Mouse (Mus musculus): ENCODE measurements around the gene Tmprss9.

Tmprss9 gene

GRCm38 (mm10) chr10:80937646-80938045 lies 66.0 kb downstream of the Tmprss9 start:
- Histone ChIP-seq H3K4me3 (replicated peaks; ENCODE audit: low read length) (peak overlapping the region; percentile 71), H3K4me1 (replicated peaks; ENCODE audit: low read depth, low read length) (peaks cover 99% of the 10 kb centered on the region), H3K36me3 (ENCODE audit: insufficient read depth, low read length) (no peaks in the 10 kb centered on the region), H3K27me3 (ENCODE audit: insufficient read depth, low read length) (peaks cover 35% of the 10 kb centered on the region), H3K9me3 (ENCODE audit: low read length) (no peaks in the 10 kb centered on the region)
- TF ChIP-seq CTCF (conservative IDR thresholded peaks at IDR 0.05; ENCODE audit: low read length) = no peak
- no peak for TF ChIP-seq POU5F1 (IDR thresholded peaks at IDR 0.05; ENCODE audit: borderline replicate concordance, low read length)
- TF ChIP-seq NANOG (IDR thresholded peaks at IDR 0.05; ENCODE audit: borderline replicate concordance, low read length) = no peak

GRCm38 (mm10) chr10:80938831-80939550 lies 67.3 kb downstream of the Tmprss9 start:
- Histone ChIP-seq H3K4me3 (replicated peaks; ENCODE audit: low read length) (peak overlapping the region; percentile 70), H3K9me3 (ENCODE audit: low read length) (no peaks in the 10 kb centered on the region), H3K4me1 (replicated peaks; ENCODE audit: low read depth, low read length) (peaks cover 99% of the 10 kb centered on the region), H3K27me3 (ENCODE audit: insufficient read depth, low read length) (peaks cover 28% of the 10 kb centered on the region), H3K36me3 (ENCODE audit: insufficient read depth, low read length) (no peaks in the 10 kb centered on the region)
- TF ChIP-seq NANOG (IDR thresholded peaks at IDR 0.05; ENCODE audit: borderline replicate concordance, low read length) (no peak), POU5F1 (IDR thresholded peaks at IDR 0.05; ENCODE audit: borderline replicate concordance, low read length) (no peak), CTCF (conservative IDR thresholded peaks at IDR 0.05; ENCODE audit: low read length) (no peak)

GRCm38 (mm10) chr10:80939671-80940070 lies 68.0 kb downstream of the Tmprss9 start:
- Histone ChIP-seq H3K4me1 (replicated peaks; ENCODE audit: low read depth, low read length) (peaks cover 98% of the 10 kb centered on the region), H3K9me3 (ENCODE audit: low read length) (no peaks in the 10 kb centered on the region), H3K27me3 (ENCODE audit: insufficient read depth, low read length) (peaks cover 22% of the 10 kb centered on the region), H3K36me3 (ENCODE audit: insufficient read depth, low read length) (no peaks in the 10 kb centered on the region), H3K4me3 (replicated peaks; ENCODE audit: low read length) (peak overlapping the region; percentile 70)
- TF ChIP-seq NANOG (IDR thresholded peaks at IDR 0.05; ENCODE audit: borderline replicate concordance, low read length) = no peak
- TF ChIP-seq POU5F1 (IDR thresholded peaks at IDR 0.05; ENCODE audit: borderline replicate concordance, low read length) = no peak
- TF ChIP-seq CTCF (conservative IDR thresholded peaks at IDR 0.05; ENCODE audit: low read length) = no peak

GRCm38 (mm10) chr10:80940320-80940987 lies 68.8 kb downstream of the Tmprss9 start:
- peaks cover 22% of the 10 kb centered on the region for H3K27me3 ChIP-seq (ENCODE audit: insufficient read depth, low read length)
- TF ChIP-seq POU5F1 (IDR thresholded peaks at IDR 0.05; ENCODE audit: borderline replicate concordance, low read length) (no peak), NANOG (IDR thresholded peaks at IDR 0.05; ENCODE audit: borderline replicate concordance, low read length) (no peak), CTCF (conservative IDR thresholded peaks at IDR 0.05; ENCODE audit: low read length) (no peak)
- H3K36me3 ChIP-seq (ENCODE audit: insufficient read depth, low read length) = no peaks in the 10 kb centered on the region
- H3K9me3 ChIP-seq (ENCODE audit: low read length) = no peaks in the 10 kb centered on the region
- peaks cover 94% of the 10 kb centered on the region for H3K4me1 ChIP-seq (replicated peaks; ENCODE audit: low read depth, low read length)
- peak overlapping the region; percentile 70 for H3K4me3 ChIP-seq (replicated peaks; ENCODE audit: low read length)

- Histone ChIP-seq H3K36me3 (ENCODE audit: insufficient read depth, low read length) (no peaks in the 10 kb centered on the region), H3K9me3 (ENCODE audit: low read length) (no peaks in the 10 kb centered on the region), H3K4me3 (replicated peaks; ENCODE audit: low read length) (peak overlapping the region; percentile 70), H3K27me3 (ENCODE audit: insufficient read depth, low read length) (peaks cover 18% of the 10 kb centered on the region), H3K4me1 (replicated peaks; ENCODE audit: low read depth, low read length) (peaks cover 94% of the 10 kb centered on the region)
- TF ChIP-seq POU5F1 (IDR thresholded peaks at IDR 0.05; ENCODE audit: borderline replicate concordance, low read length) (no peak), CTCF (conservative IDR thresholded peaks at IDR 0.05; ENCODE audit: low read length) (no peak), NANOG (IDR thresholded peaks at IDR 0.05; ENCODE audit: borderline replicate concordance, low read length) (no peak)
Measured at GRCm38 (mm10) chr10:80940988-80941347, 69.3 kb downstream of the Tmprss9 start.

- H3K36me3 ChIP-seq (ENCODE audit: insufficient read depth, low read length) = no peaks in the 10 kb centered on the region
- no peaks in the 10 kb centered on the region for H3K9me3 ChIP-seq (ENCODE audit: low read length)
- H3K4me1 ChIP-seq (replicated peaks; ENCODE audit: low read depth, low read length) = peaks cover 96% of the 10 kb centered on the region
- no peaks in the 10 kb centered on the region for H3K27me3 ChIP-seq (ENCODE audit: insufficient read depth, low read length)
- 0 out of 2 replicates have a peak overlapping the region, but pooled peaks have one; percentile 21 for H3K4me3 ChIP-seq (replicated peaks; ENCODE audit: low read length)
- TF ChIP-seq NANOG (IDR thresholded peaks at IDR 0.05; ENCODE audit: borderline replicate concordance, low read length) (no peak), CTCF (conservative IDR thresholded peaks at IDR 0.05; ENCODE audit: low read length) (no peak), POU5F1 (IDR thresholded peaks at IDR 0.05; ENCODE audit: borderline replicate concordance, low read length) (no peak)
Measured at GRCm38 (mm10) chr10:80942919-80943318, 71.3 kb downstream of the Tmprss9 start.

- Histone ChIP-seq H3K27me3 (ENCODE audit: insufficient read depth, low read length) (no peaks in the 10 kb centered on the region), H3K4me3 (replicated peaks; ENCODE audit: low read length) (no peak overlapping the region), H3K4me1 (replicated peaks; ENCODE audit: low read depth, low read length) (peaks cover 96% of the 10 kb centered on the region), H3K9me3 (ENCODE audit: low read length) (no peaks in the 10 kb centered on the region), H3K36me3 (ENCODE audit: insufficient read depth, low read length) (no peaks in the 10 kb centered on the region)
- no peak for TF ChIP-seq NANOG (IDR thresholded peaks at IDR 0.05; ENCODE audit: borderline replicate concordance, low read length)
- no peak for TF ChIP-seq POU5F1 (IDR thresholded peaks at IDR 0.05; ENCODE audit: borderline replicate concordance, low read length)
- TF ChIP-seq CTCF (conservative IDR thresholded peaks at IDR 0.05; ENCODE audit: low read length) = no peak
Measured at GRCm38 (mm10) chr10:80943701-80944100, 72.1 kb downstream of the Tmprss9 start.

- peaks cover 96% of the 10 kb centered on the region for H3K4me1 ChIP-seq (replicated peaks; ENCODE audit: low read depth, low read length)
- H3K4me3 ChIP-seq (replicated peaks; ENCODE audit: low read length) = no peak overlapping the region
- TF ChIP-seq NANOG (IDR thresholded peaks at IDR 0.05; ENCODE audit: borderline replicate concordance, low read length) = no peak
- TF ChIP-seq CTCF (conservative IDR thresholded peaks at IDR 0.05; ENCODE audit: low read length) = no peak
- no peak for TF ChIP-seq POU5F1 (IDR thresholded peaks at IDR 0.05; ENCODE audit: borderline replicate concordance, low read length)
- no peaks in the 10 kb centered on the region for H3K36me3 ChIP-seq (ENCODE audit: insufficient read depth, low read length)
- no peaks in the 10 kb centered on the region for H3K27me3 ChIP-seq (ENCODE audit: insufficient read depth, low read length)
- H3K9me3 ChIP-seq (ENCODE audit: low read length) = no peaks in the 10 kb centered on the region
Measured at GRCm38 (mm10) chr10:80944231-80944630, 72.6 kb downstream of the Tmprss9 start.
